Mouse (Mus musculus) embryonic stem cell, embryonic (primary cell): ENCODE measurements at regions not wholly inside any gene's neighbourhood (a gene's known extent, or its start where the extent isn't known, plus 50 kb on each side); places are given as distances from the start of the nearest gene placed in this dataset.

Source experiments
- CTCF ChIA-PET, 4 experiments: fragments of 300-600 bp in 2 of 4; fragments of 350-600 bp in 2 of 4; sonication (Branson Sonifier 250); formaldehyde crosslinking; loops; one replicate each; lab custom pipeline; 2022; ENCODE audit warnings: inconsistent platforms in 2 of 4; lab: Charles Lee
- POLR2A ChIA-PET, 4 experiments: fragments of 300-600 bp in 2 of 4; fragments of 350-600 bp in 2 of 4; sonication (Branson Sonifier 250); formaldehyde crosslinking; loops; one replicate each; lab custom pipeline; 2022; ENCODE audit warnings: antibody characterized with exemption in 4 of 4, inconsistent platforms in 1 of 4; lab: Charles Lee

GRCm38 (mm10) chr15:51074196-51074595 is 2810.5 kb upstream of the Gm7489 start:
- CTCF ChIA-PET = no interaction called here

GRCm38 (mm10) chr15:51083677-51084322 is 2800.9 kb upstream of the Gm7489 start:
- CTCF ChIA-PET = no interaction called here
- POLR2A ChIA-PET = interaction anchor here in 1 of 4 experiments (0.6 kb wide), 1 partner anchor 587 kb away, joined by 4 read pairs; no protein-coding TSS in a partner anchor

More at GRCm38 (mm10) chr15:51074196-51074595, 2810.5 kb upstream of the Gm7489 start:
- POLR2A ChIA-PET = interaction anchor here in 1 of 4 experiments (0.6 kb wide), 1 partner anchor 47 kb away, joined by 4 read pairs; no protein-coding TSS in a partner anchor

- ChIA-PET CTCF (no interaction called here), POLR2A (no interaction called here)
Observed at GRCm38 (mm10) chr15:51092936-51093335, 2791.8 kb upstream of the Gm7489 start.

GRCm38 (mm10) chr15:51103948-51104347 is 2780.8 kb upstream of the Gm7489 start:
- CTCF ChIA-PET = no interaction called here
- POLR2A ChIA-PET = no interaction called here

GRCm38 (mm10) chr15:51104362-51104761 is 2780.3 kb upstream of the Gm7489 start:
- POLR2A ChIA-PET = no interaction called here
- CTCF ChIA-PET = no interaction called here

- CTCF ChIA-PET = interaction anchor here in 1 of 4 experiments (0.7 kb wide), 1 partner anchor 57 kb away, joined by 6 read pairs; no protein-coding TSS in a partner anchor
- POLR2A ChIA-PET = interaction anchor here in 1 of 4 experiments (1.1 kb wide), 1 partner anchor 21 kb away, joined by 3 read pairs; no protein-coding TSS in a partner anchor
Observed at GRCm38 (mm10) chr15:51104796-51105195, 2779.9 kb upstream of the Gm7489 start.

- POLR2A ChIA-PET = interaction anchor here in 1 of 4 experiments (1.1 kb wide), 1 partner anchor 20 kb away, joined by 3 read pairs; no protein-coding TSS in a partner anchor
- CTCF ChIA-PET = interaction anchor here in 1 of 4 experiments (0.7 kb wide), 1 partner anchor 56 kb away, joined by 6 read pairs; no protein-coding TSS in a partner anchor
Observed at GRCm38 (mm10) chr15:51105359-51106008, 2779.2 kb upstream of the Gm7489 start.

- CTCF ChIA-PET = no interaction called here
- POLR2A ChIA-PET = no interaction called here
Observed at GRCm38 (mm10) chr15:51110186-51110585, 2774.5 kb upstream of the Gm7489 start.

- CTCF ChIA-PET = no interaction called here
- POLR2A ChIA-PET = interaction anchor here in 1 of 4 experiments (1.1 kb wide), 1 partner anchor 21 kb away, joined by 3 read pairs; no protein-coding TSS in a partner anchor
Observed at GRCm38 (mm10) chr15:51125896-51126295, 2758.8 kb upstream of the Gm7489 start.

- POLR2A ChIA-PET = no interaction called here
Observed at GRCm38 (mm10) chr15:51131017-51131416, 2753.7 kb upstream of the Gm7489 start.

GRCm38 (mm10) chr15:51136121-51136520 is 2748.6 kb upstream of the Gm7489 start:
- ChIA-PET CTCF (interaction anchor here in 1 of 4 experiments (0.5 kb wide), 1 partner anchor 348 kb away, joined by 3 read pairs; no protein-coding TSS in a partner anchor), POLR2A (no interaction called here)

More at GRCm38 (mm10) chr15:51131017-51131416, 2753.7 kb upstream of the Gm7489 start:
- CTCF ChIA-PET = no interaction called here

- ChIA-PET POLR2A (interaction anchor here in 1 of 4 experiments (0.6 kb wide), 1 partner anchor 67 kb away, joined by 3 read pairs; no protein-coding TSS in a partner anchor), CTCF (interaction anchor here in 1 of 4 experiments (0.6 kb wide), 1 partner anchor 359 kb away, joined by 7 read pairs; no protein-coding TSS in a partner anchor)
Observed at GRCm38 (mm10) chr15:51139507-51139906, 2745.2 kb upstream of the Gm7489 start.

- ChIA-PET CTCF (no interaction called here), POLR2A (no interaction called here)
Observed at GRCm38 (mm10) chr15:51173976-51174620, 2710.6 kb upstream of the Gm7489 start.

GRCm38 (mm10) chr15:51176466-51176865 is 2708.2 kb upstream of the Gm7489 start:
- CTCF ChIA-PET = no interaction called here
- POLR2A ChIA-PET = no interaction called here

- ChIA-PET CTCF (no interaction called here), POLR2A (no interaction called here)
Observed at GRCm38 (mm10) chr15:51189134-51189533, 2695.6 kb upstream of the Gm7489 start.

GRCm38 (mm10) chr15:51197466-51198158 is 2687.1 kb upstream of the Gm7489 start:
- ChIA-PET CTCF (no interaction called here), POLR2A (no interaction called here)

- ChIA-PET POLR2A (no interaction called here), CTCF (no interaction called here)
Observed at GRCm38 (mm10) chr15:51203351-51203750, 2681.4 kb upstream of the Gm7489 start.

- ChIA-PET POLR2A (interaction anchor here in 1 of 4 experiments (0.7 kb wide), 1 partner anchor 972 kb away, joined by 4 read pairs; no protein-coding TSS in a partner anchor), CTCF (interaction anchor here in 1 of 4 experiments (0.6 kb wide), 1 partner anchor 75 kb away, joined by 6 read pairs; no protein-coding TSS in a partner anchor)
Observed at GRCm38 (mm10) chr15:51206050-51206449, 2678.7 kb upstream of the Gm7489 start.

- ChIA-PET POLR2A (interaction anchor here in 1 of 4 experiments (0.7 kb wide), 1 partner anchor 972 kb away, joined by 4 read pairs; no protein-coding TSS in a partner anchor), CTCF (no interaction called here)
Observed at GRCm38 (mm10) chr15:51206773-51207172, 2677.9 kb upstream of the Gm7489 start.
